Mouse (Mus musculus) stomach, postnatal 0 days (tissue): ENCODE measurements around the gene Dirc2.

Experiments used
- CTCF ChIP-seq: IDR thresholded peaks from 2 replicates; pipeline ENCODE4 v1.5.1; 2016; ENCODE audit warnings: antibody characterized with exemption, low read depth, mild to moderate bottlenecking, moderate library complexity
- EP300 ChIP-seq: optimal IDR thresholded peaks from 2 replicates; pipeline ENCODE3; 2016; ENCODE audit warnings: antibody characterized with exemption

DNA sequence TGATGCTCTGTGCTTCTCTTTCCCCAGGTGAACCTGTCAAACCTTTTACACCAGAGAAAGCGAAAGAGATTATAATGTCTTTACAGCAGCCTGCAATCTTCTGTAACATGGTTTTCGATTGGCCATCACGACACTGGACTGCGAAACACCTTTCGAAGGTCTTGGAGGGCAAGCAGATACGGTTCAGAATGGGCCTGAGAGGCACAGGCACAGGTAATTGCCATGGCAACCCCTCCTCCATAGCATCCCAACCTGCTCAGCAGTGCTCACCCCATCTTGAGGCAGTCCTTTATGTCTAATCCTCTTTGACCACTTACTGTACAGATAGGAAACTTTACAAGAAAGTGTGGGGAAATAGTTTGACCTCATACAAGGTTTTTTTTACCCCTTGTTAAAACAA lies 18.0 kb upstream of the Dirc2 start:
- TF ChIP-seq EP300 (no peak), CTCF (no peak)
